Mouse (Mus musculus) liver, adult 2 months (tissue): ENCODE measurements around the gene Gm11549.

ENCODE experiments used
- CTCF ChIP-seq: fragments of 200-500 bp; IDR thresholded peaks from 2 replicates; pipeline ENCODE4 v1.5.1; 2011; ENCODE audit warnings: low read depth, low read length, control low read depth
- POLR2A ChIP-seq: fragments of 200-500 bp; IDR thresholded peaks from 2 replicates; pipeline ENCODE4 v1.6.1; 2011; ENCODE audit warnings: low read length, control low read depth; ENCODE audit not compliant: insufficient read depth; ENCODE audit errors: extremely low read depth

- TF ChIP-seq POLR2A: no peak
- no peak for TF ChIP-seq CTCF
Observed at GRCm38 (mm10) chr3:36536041-36536440, 14.4 kb upstream of the Gm11549 start.
